Mouse (Mus musculus): ENCODE measurements around the gene Ephb2.

The Ephb2 gene

GRCm38 (mm10) chr4:136653019-136653418 is 182.8 kb downstream of the Ephb2 start:
- DNase-seq (ENCODE audit: extremely low spot score, low spot score) = no peak

DNA sequence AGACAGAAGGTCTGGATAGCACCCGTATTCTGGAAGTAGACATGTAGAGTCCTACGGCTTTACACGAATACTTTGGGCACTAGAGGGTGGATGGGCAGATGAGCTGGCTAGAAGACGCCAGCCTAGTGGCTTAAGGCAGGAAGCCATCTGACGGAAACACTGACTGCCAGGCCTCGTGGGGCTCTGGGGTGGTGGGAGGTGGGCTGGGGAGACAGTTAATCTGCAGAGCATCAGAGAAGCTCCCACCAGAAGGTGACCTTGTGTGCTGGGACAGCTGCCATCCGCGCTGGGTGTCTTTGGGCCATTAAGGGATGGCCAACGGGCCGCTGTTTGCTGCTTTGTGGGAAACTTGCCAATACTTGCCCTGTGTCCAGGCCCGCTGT is 183.3 kb downstream of the Ephb2 start:
- DNase-seq (ENCODE audit: extremely low spot score, low spot score) = no peak

DNA sequence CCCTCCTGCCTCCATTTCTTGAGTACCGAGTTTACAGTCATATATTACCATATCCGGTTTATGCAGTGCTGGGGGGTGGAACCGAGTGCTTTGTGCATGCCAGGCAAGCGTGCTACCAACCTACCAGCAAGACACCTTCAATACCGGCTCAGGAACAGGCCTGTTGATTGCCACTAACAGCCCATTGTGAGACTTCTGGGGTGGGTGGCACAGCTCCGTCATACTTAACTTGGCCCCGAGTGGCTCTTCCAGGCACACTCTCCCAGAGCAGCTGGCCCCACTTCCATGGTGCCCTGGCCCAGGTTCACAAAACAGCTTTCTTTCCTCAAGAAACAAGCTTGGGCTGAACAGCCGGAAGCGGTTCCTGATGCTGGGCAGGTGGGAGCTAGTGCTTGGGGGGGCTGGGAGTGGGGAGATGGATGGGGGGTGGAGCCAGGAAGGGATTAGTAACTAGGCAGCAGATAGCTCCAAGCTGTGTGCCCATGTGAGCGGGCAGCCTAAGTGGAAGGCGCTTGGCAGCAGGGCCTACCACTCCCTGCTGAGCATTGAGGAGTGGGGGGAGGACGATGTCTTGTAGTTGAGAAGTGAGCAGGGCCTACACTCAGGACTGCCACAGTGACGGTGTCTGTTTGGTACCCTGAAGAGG is 183.8 kb downstream of the Ephb2 start:
- no peak for DNase-seq (ENCODE audit: extremely low spot score, low spot score)

GRCm38 (mm10) chr4:136651357-136651811 is 184.4 kb downstream of the Ephb2 start:
- DNase-seq (ENCODE audit: extremely low spot score, low spot score) = peak; percentile 52

- DNase-seq (ENCODE audit: extremely low spot score, low spot score) = no peak
Observed at GRCm38 (mm10) chr4:136650261-136650660, 185.5 kb downstream of the Ephb2 start.

DNA sequence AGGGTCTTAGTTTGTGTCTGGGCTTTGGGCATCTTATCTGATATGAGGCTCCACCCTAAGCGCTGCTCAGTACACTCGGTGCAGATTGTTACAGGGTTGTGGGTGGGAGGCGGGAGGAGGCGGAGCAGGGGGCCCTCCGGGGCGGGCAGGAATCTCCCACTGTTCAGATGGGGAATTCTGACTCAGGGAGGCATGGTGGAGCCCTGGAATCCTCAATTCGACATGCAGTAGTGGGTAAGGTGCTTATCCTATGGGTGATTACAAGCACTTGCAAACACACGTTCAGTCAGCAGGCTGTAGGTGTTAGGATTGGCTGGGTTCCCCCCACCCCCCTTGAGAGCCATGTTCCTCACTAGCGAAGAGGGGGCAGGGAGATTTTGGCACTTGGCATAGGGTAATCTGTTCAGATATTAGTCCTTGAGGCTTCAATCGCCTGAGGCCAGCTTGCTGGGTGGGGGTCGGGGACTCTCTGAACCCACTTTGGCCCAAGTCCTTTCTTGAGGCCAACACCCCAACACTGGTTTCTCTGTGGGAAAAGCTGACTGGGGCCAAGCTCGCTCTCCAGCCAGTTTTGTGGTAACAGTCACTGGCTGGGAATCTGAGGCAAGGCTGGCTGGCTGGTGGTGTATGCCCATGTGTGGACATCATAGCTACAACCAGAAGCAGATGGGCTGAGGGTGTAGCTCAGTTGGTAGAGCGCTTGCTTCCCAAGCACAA is 186.2 kb downstream of the Ephb2 start:
- peak; percentile 20 for DNase-seq (ENCODE audit: extremely low spot score, low spot score)

GRCm38 (mm10) chr4:136648922-136649479 is 186.8 kb downstream of the Ephb2 start:
- peak; percentile 89 for DNase-seq (ENCODE audit: extremely low spot score, low spot score)

GRCm38 (mm10) chr4:136638890-136639289 is 196.9 kb downstream of the Ephb2 start:
- DNase-seq (ENCODE audit: extremely low spot score, low spot score) = peak; percentile 47

DNA sequence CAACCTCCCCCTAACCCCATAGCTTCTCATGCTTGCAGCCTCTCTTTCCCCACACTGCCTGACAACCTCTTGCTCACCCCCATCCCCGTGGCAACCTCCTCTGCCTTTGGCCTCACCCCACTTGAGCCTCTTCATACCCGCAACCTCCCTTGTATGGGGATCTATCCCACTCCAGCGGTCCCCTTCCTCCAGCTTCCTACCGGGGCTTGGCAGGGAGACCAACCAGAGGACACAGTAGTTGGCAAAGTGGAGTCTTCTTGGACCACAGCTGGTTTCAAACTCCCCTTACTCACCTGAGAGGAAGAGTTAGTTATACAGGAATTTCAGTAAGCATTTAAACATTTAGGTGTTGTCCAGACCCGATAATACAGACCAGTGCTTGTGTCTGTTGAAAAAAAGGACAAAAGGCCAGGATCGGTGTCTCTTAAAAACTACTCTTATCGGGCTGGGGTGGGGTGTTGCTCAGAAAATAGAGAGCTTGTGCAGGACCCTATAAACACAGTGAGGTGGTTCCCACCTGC is 197.5 kb downstream of the Ephb2 start:
- peak; percentile 35 for DNase-seq (ENCODE audit: extremely low spot score, low spot score)

- peak; percentile 44 for DNase-seq (ENCODE audit: extremely low spot score, low spot score)
Observed at GRCm38 (mm10) chr4:136637563-136638229, 198.1 kb downstream of the Ephb2 start.

DNA sequence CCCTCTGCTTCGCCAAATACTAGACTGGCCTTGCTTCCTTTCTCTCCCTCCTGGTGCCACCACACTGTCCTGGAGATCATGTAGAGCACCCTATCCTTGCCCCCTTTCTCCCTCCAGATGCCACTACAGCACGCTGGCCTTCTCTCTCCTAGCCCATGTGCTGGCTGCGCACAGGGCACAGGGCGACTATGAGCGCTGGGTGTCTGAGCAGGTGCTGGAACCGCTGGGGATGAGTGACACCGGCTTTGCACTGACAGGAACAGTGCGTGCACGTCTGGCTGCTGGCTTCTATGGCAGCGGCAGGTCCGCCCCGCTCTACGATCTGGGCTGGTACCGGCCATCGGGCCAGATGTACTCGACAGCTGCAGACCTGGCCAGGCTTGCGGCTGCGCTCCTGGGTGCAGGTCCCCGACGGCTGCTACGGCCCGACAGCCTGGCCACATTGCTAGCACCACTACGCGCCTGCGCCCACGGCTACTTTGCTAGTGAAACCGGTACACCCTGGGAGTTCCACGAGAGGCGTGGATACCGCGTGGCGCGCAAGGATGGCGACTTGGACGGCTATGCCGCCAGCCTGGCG is 198.7 kb downstream of the Ephb2 start:
- DNase-seq (ENCODE audit: extremely low spot score, low spot score) = peak; percentile 32

DNA sequence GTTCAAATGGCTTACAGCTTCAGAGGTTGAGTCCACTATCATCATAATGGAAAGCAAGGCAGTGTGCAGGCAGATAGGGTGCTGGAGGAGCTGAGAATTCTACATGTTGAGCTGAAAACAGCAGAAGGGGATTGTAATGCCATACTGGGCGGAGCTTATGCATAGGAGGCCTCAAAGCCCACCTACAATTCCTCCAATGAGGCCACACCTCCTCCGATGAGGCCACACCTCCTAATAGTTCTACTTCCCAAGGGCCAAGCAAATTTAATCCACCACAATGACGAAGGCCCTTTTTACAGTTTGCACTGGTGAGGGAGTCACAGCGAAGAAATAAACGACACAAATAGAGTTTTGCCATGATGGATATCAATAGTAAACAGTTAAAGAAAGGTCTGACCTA is 199.3 kb downstream of the Ephb2 start:
- DNase-seq (ENCODE audit: extremely low spot score, low spot score) = no peak

DNA sequence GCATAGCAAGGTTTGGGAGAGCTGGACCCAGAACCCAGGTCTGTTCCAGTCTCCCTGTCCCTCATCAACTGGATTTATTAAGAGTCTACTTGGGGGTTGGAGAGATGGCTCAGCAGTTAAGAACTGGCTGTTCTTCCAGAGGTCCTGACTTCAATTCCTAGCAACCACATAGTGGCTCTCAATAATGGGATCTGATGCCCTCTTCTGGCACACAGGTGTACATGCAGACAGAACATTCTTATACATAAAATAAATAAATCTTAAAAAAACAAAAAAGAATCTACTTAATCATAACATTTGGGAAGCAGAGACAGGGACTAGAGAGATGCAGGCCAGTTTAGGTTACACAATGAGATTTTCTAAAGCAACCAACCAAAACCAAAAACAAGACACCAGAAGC is 199.8 kb downstream of the Ephb2 start:
- no peak for DNase-seq (ENCODE audit: extremely low spot score, low spot score)

DNA sequence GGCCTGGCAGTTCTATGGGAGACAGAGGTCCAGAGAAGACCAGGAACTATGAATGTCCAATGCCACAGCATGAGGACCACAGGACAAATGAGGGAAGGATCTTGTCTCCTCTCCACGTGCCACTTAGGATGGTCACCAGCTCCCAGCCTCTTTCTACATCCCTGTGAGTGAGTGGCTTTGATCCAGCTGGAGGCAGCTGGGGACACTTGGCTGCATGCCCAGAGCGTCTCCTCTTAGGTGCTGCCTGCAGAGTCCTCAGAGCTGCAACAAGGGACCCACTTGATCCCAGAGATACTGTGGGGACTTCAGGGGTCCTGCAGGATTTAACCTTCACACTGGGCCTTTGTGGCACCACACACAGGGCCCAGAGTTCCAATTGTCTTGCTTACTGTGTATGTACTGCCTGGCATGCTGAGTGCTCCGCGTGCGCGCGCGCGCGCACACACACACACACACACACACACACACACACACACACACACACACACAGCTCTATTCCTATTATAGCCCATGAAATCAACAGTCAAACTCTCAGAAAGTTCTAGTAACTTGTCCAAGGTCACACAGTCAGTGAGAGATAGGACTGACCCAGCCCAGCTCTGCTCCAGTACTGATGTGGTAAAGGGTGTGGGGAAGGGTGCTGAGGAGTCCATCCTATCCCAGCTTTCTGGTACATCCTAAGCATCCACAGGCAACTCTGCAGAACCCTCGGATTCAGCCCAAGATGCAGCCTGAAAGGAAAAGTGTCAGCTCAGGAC is 204.4 kb downstream of the Ephb2 start:
- DNase-seq (ENCODE audit: extremely low spot score, low spot score) = no peak

GRCm38 (mm10) chr4:136626590-136626989 is 209.2 kb downstream of the Ephb2 start:
- no peak for DNase-seq (ENCODE audit: extremely low spot score, low spot score)

- DNase-seq (ENCODE audit: extremely low spot score, low spot score) = no peak
Observed at GRCm38 (mm10) chr4:136622388-136622787, 213.4 kb downstream of the Ephb2 start, which contains the start of gene Lactbl1. Gene Lactbl1 (plus strand): TSS chr4:136622621.

- no peak for DNase-seq (ENCODE audit: extremely low spot score, low spot score)
Observed at GRCm38 (mm10) chr4:136621956-136622355, 213.8 kb downstream of the Ephb2 start.

DNA sequence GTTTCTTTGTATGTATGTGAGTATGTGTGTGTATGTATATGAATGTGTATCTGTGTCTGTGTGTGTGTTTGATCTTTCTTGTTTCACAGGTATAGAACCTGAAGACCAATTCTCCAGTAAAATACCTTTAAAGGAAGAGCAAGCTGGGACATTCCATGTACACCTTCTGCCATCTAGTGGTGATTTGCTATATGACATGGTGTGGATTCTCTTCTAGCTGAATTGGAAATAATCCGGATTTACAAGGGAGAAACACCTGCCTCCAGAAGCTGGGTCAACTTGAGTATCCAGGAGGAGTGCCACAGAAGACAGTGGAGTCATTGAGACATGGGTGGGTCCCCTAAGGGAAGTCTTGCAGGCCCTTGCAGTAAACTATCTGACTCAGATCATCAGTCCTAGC is 214.5 kb downstream of the Ephb2 start:
- DNase-seq (ENCODE audit: extremely low spot score, low spot score) = peak; percentile 23

DNA sequence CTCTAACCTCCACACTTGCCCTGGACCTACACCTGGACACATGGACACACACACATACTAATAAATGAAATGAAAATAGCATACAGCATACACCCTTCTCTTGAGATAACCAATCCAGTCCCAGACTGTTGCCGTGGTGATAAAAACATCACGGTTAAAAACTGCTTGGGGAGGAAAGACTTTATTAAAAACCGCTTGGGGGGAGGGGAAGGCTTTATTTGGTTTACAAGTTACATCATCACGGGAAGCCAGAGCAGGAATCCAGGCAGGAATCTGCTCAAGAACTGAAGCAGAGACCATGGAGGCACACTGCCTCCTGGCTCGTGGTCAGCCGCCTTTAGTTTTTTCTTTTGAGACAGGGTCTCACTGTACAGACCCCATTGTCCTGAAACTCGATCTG is 222.1 kb downstream of the Ephb2 start:
- no peak for DNase-seq (ENCODE audit: extremely low spot score, low spot score)

DNA sequence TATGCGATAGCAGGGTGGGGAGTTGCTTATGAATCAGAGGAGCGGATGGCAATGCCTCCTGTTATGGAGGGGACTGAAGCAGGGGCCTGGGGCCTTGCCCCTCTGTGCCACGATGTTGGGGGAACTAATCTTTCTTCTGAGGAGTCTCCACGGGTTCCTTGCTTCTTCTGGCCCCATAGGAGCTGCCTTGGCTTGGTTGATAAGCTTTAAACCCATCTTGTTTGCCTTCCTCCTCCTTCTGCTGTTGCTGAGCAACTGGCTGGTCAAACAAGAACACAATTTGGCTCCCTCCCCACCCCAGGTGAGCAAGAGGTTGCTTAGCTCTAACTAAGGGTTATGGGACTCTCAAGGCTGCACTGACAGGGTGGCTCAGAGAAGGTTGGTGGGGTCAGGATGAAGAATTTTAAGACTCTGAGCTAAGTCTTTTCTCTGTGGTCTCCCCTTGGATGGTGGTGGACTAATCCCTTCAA is 225.4 kb downstream of the Ephb2 start, which contains the start of gene Tex46:
Gene Tex46 (plus strand): TSS at position 51 of the 470 bp plus-strand sequence.
- DNase-seq (ENCODE audit: extremely low spot score, low spot score) = no peak

Measured in neural tube, embryonic 10.5 days (tissue).